Mouse (Mus musculus): ENCODE measurements around the gene Ifna2.

Gene Ifna2

DNA sequence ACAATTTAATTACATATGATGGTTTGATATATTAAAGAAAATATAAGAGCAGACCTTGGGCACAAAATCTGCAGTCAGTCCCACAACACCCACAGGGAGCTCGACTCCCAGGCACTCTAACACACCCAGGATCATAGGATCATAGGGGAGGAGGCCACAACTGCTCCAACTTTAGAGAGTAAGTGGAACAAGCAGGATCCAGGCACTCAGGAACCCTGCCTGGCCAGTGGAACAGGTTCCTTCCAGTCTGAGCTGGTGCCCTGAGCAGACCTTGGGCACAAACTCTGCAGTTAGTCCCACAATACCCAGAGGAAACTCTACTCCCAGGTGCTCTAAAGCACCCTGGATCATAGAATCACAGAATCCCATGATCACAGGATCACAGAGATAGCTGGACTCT lies 28.3 kb downstream of the Ifna2 start:
- in situ Hi-C loops (cut with MboI, MseI) = no loop called here

DNA sequence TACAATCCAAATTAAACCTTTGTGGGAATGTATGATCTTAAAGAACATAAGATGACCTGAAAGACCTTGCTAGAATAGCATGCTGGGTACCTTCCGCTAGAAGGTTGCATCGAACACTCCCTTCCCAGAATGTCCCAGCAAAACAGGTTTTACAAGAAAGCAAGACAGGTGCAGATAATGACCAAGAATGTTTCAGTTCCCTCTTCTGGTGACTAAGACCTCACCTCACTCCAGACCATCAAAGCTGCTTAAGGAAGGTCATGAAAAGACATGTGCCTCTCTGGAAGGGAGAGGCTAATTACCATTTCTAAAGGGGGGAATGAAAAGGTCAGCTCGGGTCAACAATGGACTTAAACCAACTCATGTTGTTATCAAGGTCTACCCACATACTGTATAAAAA lies 30.1 kb downstream of the Ifna2 start:
- in situ Hi-C loops (cut with MboI, MseI) = no loop called here

DNA sequence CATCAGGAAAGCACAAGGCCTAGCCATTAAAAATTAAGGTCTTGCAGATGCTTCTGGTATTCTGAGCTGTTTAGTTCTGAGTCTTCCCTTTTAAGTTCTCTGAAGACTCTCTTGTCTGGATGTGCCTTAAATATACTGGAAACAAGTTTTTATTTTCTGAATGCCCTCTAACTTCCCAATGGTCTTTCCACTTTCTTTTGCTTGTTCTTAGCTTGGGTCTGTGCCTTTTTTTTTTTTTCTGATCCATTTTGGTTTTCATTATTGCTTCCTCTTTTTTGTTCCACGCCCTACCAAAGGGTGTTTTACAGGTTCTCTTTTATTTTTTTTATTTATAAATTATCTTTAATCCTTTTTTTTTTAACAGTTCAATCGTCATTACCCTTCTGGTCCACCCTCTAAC lies 39.4 kb downstream of the Ifna2 start, which contains the start of gene Ifna13:
TSS of gene Ifna13 (minus strand) at position 101 of the 400 bp plus-strand sequence.
- in situ Hi-C loops (cut with MboI, MseI) = loop anchor here (5.0 kb wide), 1 partner anchor 78 kb away; the partner anchor contains the start of genes Gm26566 and Klhl9

DNA sequence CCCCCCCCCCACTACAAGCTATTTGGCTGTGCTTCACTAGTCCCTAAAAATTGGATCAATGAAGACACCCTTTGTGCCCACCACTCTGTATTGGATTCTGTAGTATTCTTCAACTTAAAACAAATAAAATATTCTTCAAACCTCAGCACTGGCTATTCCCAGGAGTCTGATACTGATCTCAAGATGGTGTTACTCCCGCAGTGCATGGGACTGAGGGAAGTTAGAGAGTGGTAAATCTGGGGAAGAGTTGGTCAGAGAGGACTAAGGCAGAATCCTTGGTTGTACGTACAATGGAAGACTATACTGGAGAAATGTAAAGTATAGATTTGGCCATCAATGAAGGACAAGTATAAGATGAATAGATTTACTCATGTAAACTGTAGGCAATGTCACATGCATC lies 41.2 kb downstream of the Ifna2 start:
- in situ Hi-C loops (cut with MboI, MseI) = loop anchor here (5.0 kb wide), 1 partner anchor 80 kb away; the partner anchor contains the start of genes Gm26566 and Klhl9

DNA sequence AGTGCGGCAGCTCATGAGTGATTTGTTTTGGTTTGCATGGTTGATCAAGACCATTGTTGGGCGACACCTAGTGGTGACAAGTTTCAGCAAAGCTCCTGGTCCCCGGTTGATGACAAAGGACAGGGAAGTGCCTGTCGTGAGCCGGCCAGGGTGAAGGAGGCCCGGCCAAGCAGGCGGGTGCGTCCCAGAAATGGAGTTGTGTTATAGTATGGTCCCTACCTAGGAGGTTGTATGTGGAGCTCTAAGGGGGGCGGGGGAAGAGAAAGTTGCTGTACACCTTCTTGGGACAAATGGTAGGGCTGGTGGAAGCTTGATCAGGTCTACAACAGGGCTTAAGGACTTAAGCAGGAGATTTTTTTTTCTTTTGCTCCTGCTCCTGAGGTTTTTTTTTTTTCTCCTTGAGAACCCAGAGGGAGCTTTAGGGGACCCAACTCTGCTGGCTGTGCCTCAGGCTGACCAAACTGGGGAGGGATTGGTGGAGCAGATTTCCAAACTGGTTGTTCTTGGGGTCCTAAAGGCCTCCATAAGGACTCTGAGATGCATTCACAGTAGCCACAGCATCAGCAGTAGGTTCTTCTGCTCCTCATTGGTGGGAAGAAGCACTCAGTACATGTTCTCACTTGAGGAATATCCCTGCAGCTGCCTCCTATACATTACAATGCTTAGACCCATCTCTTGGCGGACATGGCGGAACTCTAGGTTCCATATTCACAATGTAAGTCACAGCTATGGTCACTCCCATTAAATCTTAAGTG lies 42.5 kb downstream of the Ifna2 start:
- in situ Hi-C loops (cut with MboI, MseI) = loop anchor here (5.0 kb wide), 1 partner anchor 81 kb away; the partner anchor contains the start of genes Gm26566 and Klhl9

DNA sequence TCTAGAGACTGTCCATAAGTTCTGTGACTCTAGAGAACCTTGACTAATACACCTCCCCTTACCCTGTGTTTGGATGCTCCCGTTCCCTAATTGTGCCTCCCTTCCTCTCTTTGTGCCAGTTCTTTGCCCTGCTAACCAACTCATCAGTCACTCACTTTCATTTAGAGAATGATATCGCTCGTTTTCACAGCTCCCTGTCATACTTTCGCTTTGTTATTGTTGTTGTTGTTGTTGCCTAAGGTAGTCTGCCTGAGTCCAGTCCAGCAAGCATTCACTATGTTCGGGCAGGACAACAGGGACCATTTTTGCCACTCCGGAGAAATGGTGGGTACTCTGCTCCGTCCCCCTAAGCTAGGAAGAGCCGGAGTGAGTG lies 43.0 kb downstream of the Ifna2 start:
- in situ Hi-C loops (cut with MboI, MseI) = loop anchor here (5.0 kb wide), 1 partner anchor 82 kb away; the partner anchor contains the start of genes Gm26566 and Klhl9

DNA sequence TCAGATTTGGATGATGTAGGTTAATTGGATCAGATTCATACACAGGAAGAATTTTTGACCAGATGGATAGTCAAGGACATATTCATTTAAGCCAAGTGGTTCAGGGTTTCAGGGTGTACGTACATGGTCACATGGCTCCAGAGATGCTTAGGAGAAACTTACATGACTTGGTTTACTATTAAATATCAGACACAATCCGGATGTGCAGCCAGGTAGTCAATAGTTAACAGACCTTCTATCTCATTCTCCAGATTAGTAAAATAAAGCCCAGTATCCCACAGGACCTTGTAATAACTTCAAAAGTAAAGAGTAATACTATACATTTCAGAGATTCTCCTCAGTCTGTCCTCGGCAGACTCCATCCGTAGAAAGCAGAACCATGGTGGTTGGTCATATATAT lies 49.4 kb downstream of the Ifna2 start, which contains the start of gene C87499:
TSS of gene C87499 (minus strand) at position 101 of the 400 bp plus-strand sequence.
- in situ Hi-C loops (cut with MboI, MseI) = no loop called here

Data from T-helper 2 cell (primary cell).